Mouse (Mus musculus) megakaryocyte, embryonic 14.5 days (primary cell): ENCODE measurements around the gene Ngfr.

Source experiments
- FLI1 ChIP-seq: IDR thresholded peaks from 2 replicates; pipeline ENCODE4 v1.6.1; 2012; ENCODE audit warnings: low read length, inconsistent platforms, mixed read lengths
- GATA1 ChIP-seq: IDR thresholded peaks from 3 replicates; pipeline ENCODE4 v1.6.1; 2012; ENCODE audit warnings: mixed read lengths, low read length, inconsistent platforms, borderline replicate concordance

DNA sequence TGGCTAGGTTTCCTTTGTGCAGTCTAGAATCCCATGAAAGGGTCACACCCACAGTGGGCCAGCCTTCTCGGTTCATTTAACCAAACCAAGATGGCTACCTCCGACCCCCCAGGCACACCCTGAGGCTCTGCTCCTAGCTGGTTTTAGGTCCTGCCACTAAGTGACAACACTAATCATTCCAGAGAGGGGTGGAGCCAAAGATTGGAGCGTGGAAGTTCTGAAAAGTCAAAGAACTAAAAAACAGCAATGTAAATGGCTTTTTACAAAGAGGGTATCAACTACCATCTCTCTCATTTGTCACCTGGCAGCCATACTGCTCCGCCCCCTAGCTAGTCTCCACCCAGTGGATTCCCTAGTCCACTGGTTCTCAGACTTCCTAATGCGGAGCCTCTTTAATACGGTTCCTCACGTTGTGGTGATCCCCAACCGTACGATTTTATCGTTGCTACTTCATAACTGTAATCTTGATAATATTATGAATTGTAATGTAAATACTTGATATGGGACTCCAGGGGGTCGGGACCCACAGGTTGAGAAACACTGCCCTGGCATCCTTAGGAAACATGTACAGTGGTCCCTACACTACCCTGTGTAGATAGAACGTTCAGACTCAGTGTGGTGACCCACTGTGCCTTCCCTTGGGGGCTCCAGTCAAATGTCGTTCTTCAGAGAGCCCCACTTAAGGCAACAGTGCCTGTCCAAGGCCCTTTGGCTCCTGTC lies 55.0 kb downstream of the Ngfr start:
- no peak for TF ChIP-seq GATA1
- TF ChIP-seq FLI1, result no peak
